Mouse (Mus musculus): Measurements from ENCODE around the gene Ccdc86. TPM values are rescaled to one million over a fixed set of nuclear protein-coding genes. Genes with fewer than 3 reads are reported as not detected.

Ccdc86 gene
- polyA plus RNA-seq, 1 experiment from 2014 or later, result 26.6 TPM

DNA sequence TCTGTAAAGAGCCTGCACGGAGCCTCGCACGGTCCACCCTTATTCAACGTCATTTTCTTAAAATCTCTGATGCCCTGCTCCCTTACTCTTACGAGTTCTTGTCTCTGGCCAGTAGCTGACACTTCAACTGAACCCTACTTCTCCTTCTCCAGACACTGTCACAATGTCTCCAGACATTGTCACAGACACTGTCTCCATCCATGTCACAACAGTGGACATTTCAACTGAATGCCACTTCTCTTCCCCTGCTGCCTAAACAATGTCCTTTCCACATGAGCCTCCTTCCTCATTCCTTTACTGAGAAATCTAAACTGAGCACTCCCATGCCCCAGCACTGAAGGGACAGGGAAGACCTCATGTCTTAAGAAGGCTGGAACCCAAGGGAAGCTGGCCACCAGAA, 1.8 kb downstream of the Ccdc86 start:
- no peaks in the 10 kb centered on the region for H3K9me3 ChIP-seq
- 91% methylated on average over 5 of the region's 5 CpGs for WGBS
- peak overlapping the region; percentile 77 for H3K4me3 ChIP-seq
- no peak for ATAC-seq (ENCODE audit: borderline replicate concordance, extremely low read depth, low FRiP score, low TSS enrichment)
- H3K4me1 ChIP-seq, result peaks cover 30% of the 10 kb centered on the region
- H3K4me2 ChIP-seq, result peak overlapping the region; percentile 91
- H3K27ac ChIP-seq, result no peak overlapping the region
- no peaks in the 10 kb centered on the region for H3K27me3 ChIP-seq
- H3K36me3 ChIP-seq, result peaks cover 26% of the 10 kb centered on the region
- H3K9ac ChIP-seq, result peak overlapping the region; percentile 82; the same call in 1 of the 2 replicates

DNA sequence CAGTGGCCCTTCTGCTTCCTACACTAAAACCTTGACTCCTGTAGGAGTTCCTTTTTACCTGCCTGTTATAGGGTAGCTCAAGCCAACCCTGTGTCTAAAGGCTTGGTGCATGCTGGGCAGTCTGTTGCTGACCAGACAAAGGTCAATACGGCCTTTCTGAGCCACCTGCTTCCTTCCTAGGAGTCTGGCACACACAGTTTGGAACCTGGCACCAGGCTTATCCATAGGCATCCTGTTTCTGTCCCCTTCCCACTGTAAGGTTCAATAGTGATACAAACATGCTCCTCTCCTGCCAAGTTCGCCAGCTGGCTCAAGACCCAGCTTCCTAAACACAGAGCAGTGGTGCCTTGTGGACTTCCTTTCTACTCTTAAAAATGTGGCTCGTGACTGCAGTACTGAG, 2.6 kb downstream of the Ccdc86 start:
- WGBS, result 75% methylated on average over 3 of the region's 3 CpGs
- ATAC-seq (ENCODE audit: borderline replicate concordance, extremely low read depth, low FRiP score, low TSS enrichment), result no peak
- Histone ChIP-seq H3K9me3 (no peaks in the 10 kb centered on the region), H3K27me3 (no peaks in the 10 kb centered on the region), H3K4me2 (peak overlapping the region; percentile 91), H3K36me3 (peaks cover 26% of the 10 kb centered on the region), H3K4me1 (peaks cover 23% of the 10 kb centered on the region), H3K4me3 (peak overlapping the region; percentile 77; the same call in 1 of the 2 replicates), H3K27ac (no peak overlapping the region), H3K9ac (no peak overlapping the region)

DNA sequence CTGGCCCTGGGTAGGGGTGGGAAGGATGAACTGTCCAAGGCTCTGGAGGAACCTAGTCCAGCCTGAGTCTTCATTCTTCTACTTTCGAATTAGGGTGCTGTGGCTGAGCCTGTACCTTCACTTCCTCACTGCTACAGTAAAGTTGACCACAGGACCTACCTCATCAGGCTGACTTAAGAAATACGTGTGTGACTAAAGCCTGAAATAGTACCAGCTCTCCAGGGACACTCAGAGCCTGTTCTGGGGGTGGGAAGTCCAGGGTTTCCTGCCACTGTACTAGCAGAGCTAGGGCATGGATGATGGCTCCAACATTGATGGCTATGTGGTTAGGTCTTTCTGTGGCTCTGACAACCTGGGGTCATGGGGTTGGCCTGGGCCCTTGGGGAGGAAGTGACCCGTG, 5.1 kb downstream of the Ccdc86 start:
- WGBS, result 85% methylated on average over 3 of the region's 3 CpGs
- peaks cover 33% of the 10 kb centered on the region for H3K4me1 ChIP-seq
- ATAC-seq (ENCODE audit: borderline replicate concordance, extremely low read depth, low FRiP score, low TSS enrichment), result no peak
- no peaks in the 10 kb centered on the region for H3K27me3 ChIP-seq
- no peak overlapping the region for H3K4me3 ChIP-seq
- no peaks in the 10 kb centered on the region for H3K9me3 ChIP-seq
- H3K4me2 ChIP-seq, result no peak overlapping the region
- H3K36me3 ChIP-seq, result peaks cover 26% of the 10 kb centered on the region
- no peak overlapping the region for H3K9ac ChIP-seq
- H3K27ac ChIP-seq, result no peak overlapping the region

DNA sequence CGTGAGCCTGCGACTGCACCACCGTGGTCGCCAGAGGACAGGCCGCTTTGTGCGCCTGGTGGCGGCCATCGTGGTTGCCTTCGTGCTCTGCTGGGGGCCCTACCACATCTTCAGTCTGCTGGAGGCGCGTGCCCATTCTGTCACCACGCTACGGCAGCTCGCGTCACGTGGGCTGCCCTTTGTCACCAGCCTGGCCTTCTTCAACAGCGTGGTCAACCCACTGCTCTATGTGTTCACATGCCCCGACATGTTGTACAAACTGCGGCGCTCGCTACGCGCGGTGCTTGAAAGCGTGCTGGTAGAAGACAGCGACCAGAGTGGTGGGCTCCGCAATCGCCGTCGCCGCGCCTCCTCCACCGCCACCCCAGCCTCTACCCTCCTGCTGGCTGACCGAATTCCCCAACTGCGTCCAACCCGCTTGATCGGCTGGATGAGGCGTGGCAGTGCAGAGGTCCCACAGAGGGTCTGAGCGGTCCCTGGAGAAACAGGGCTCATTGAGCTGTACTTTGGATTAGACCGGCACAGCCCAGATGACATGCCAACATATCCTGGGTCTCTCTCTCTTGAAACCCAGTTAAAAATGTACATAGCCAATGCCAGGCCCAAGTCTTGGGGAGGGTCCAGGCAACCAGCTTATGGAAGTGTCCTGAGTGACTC, 8.1 kb downstream of the Ccdc86 start:
- Histone ChIP-seq H3K4me3 (peak overlapping the region; percentile 36), H3K4me1 (peaks cover 12% of the 10 kb centered on the region), H3K27me3 (no peaks in the 10 kb centered on the region), H3K4me2 (peak overlapping the region; percentile 80), H3K36me3 (peaks cover 26% of the 10 kb centered on the region), H3K9me3 (no peaks in the 10 kb centered on the region), H3K27ac (no peak overlapping the region), H3K9ac (peak overlapping the region; percentile 35)
- WGBS, result 4% methylated on average over 40 of the region's 40 CpGs
- peak; percentile 37 for ATAC-seq (ENCODE audit: borderline replicate concordance, extremely low read depth, low FRiP score, low TSS enrichment)

DNA sequence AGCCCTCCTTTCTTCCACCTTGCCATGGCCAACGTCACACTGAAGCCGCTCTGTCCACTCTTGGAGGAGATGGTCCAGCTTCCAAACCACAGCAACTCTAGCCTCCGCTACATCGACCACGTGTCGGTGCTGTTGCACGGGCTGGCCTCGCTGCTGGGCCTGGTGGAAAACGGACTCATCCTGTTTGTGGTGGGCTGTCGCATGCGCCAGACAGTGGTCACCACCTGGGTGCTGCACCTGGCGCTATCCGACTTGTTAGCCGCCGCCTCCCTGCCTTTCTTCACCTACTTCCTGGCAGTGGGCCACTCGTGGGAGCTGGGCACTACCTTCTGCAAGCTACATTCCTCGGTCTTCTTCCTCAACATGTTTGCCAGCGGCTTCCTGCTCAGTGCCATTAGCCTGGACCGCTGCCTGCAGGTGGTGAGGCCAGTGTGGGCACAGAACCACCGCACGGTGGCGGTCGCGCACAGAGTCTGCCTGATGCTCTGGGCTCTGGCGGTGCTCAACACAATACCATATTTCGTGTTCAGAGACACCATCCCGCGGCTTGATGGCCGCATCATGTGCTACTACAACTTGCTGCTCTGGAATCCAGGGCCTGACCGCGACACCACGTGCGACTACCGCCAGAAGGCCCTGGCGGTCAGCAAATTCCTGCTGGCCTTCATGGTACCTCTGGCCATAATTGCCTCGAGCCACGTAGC, 8.8 kb downstream of the Ccdc86 start:
- peaks cover 12% of the 10 kb centered on the region for H3K4me1 ChIP-seq
- peak; percentile 82 for ATAC-seq (ENCODE audit: borderline replicate concordance, extremely low read depth, low FRiP score, low TSS enrichment)
- WGBS, result 15% methylated on average over 37 of the region's 37 CpGs

DNA sequence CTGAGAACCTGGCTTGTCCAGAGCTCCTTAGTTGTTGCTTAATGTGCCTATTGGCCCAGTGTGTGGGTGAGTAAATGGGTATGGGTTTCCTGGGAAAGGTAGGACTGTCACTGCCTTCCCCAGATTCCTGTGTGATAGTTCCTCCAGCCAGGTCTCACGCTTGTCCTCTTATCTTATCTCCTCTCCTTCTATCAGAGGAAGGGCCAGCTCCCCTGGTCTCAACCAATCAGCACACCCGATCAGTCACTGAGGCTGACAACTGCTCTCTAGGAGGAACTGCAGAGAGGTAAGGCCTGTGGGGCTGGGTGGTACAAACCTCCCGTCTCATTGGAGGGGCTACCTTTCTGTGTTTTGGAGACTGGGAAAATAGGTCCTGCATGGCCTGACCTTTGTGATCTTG, 10.3 kb downstream of the Ccdc86 start:
- Histone ChIP-seq H3K9me3 (no peaks in the 10 kb centered on the region), H3K27ac (no peak overlapping the region), H3K4me1 (peaks cover 12% of the 10 kb centered on the region), H3K4me2 (no peak overlapping the region), H3K4me3 (no peak overlapping the region), H3K9ac (no peak overlapping the region), H3K27me3 (no peaks in the 10 kb centered on the region), H3K36me3 (peaks cover 15% of the 10 kb centered on the region)
- WGBS, result 21% methylated on average over 3 of the region's 3 CpGs
- ATAC-seq (ENCODE audit: borderline replicate concordance, extremely low read depth, low FRiP score, low TSS enrichment), result no peak

More for the DNA sequence above, 8.8 kb downstream of the Ccdc86 start:
- Histone ChIP-seq H3K9ac (peak overlapping the region; percentile 35), H3K9me3 (no peaks in the 10 kb centered on the region), H3K27ac (no peak overlapping the region), H3K4me3 (peak overlapping the region; percentile 36), H3K36me3 (peaks cover 26% of the 10 kb centered on the region), H3K27me3 (no peaks in the 10 kb centered on the region), H3K4me2 (peak overlapping the region; percentile 80)

DNA sequence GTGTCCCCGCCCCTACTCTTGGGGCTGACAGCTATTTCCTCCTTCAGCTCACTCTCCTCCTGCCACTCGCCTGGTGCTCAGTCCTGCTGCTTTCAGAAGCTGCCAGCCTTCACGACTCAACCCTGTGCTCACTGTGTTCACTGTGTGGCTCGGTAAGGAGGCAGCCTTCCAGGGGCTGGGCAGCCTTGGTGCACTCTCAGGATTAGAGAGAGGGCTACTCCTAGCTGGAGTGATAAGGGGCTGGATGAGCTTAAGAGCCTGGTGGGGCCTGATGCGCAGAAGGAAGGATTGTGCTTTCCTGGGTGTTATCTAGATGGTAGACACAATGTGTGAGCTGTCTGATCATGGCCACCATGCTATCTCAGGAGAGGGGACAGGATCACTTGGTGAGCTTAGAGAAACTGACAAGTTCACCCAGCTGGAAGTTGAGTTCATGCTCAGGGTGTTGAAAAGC, 11.9 kb downstream of the Ccdc86 start, which contains the start of gene Ptgdr2:
TSS of gene Ptgdr2 (plus strand) at position 51 of the 454 bp plus-strand sequence.
- WGBS, result 30% methylated on average over 5 of the region's 5 CpGs

DNA sequence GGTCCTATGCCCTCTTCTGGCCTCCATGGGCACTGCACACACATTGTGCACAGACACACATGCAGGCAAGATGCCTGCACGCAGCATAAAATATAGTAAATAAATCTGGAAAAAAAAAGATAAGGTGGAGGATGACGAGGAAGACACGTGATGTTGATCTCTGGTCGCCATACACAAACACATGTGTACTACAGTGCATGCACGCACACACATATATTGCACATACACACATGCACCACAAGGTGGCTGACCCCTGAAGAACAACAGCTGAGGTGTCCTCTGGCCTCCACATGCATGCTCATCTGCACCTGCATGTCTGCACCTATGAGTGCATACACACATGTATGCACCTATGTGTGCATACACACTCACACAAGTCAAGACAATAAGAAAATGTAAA, 13.0 kb downstream of the Ccdc86 start:
- Histone ChIP-seq H3K4me2 (no peak overlapping the region), H3K36me3 (no peaks in the 10 kb centered on the region), H3K9me3 (no peaks in the 10 kb centered on the region), H3K9ac (no peak overlapping the region), H3K27me3 (no peaks in the 10 kb centered on the region), H3K27ac (no peak overlapping the region), H3K4me1 (peaks cover 10% of the 10 kb centered on the region), H3K4me3 (no peak overlapping the region)
- WGBS, result 83% methylated on average over 5 of the region's 5 CpGs
- no peak for ATAC-seq (ENCODE audit: borderline replicate concordance, extremely low read depth, low FRiP score, low TSS enrichment)

More for the DNA sequence above, 11.9 kb downstream of the Ccdc86 start, which contains the start of gene Ptgdr2:
- H3K36me3 ChIP-seq, result no peaks in the 10 kb centered on the region
- H3K27me3 ChIP-seq, result no peaks in the 10 kb centered on the region
- H3K9me3 ChIP-seq, result no peaks in the 10 kb centered on the region
- no peak for ATAC-seq (ENCODE audit: borderline replicate concordance, extremely low read depth, low FRiP score, low TSS enrichment)
- no peak within 1 kb of the TSS for H3K4me2 ChIP-seq
- peaks cover 12% of the 10 kb centered on the region for H3K4me1 ChIP-seq
- H3K9ac ChIP-seq, result no peak within 1 kb of the TSS
- no peak within 1 kb of the TSS for H3K4me3 ChIP-seq
- H3K27ac ChIP-seq, result no peak within 1 kb of the TSS

DNA sequence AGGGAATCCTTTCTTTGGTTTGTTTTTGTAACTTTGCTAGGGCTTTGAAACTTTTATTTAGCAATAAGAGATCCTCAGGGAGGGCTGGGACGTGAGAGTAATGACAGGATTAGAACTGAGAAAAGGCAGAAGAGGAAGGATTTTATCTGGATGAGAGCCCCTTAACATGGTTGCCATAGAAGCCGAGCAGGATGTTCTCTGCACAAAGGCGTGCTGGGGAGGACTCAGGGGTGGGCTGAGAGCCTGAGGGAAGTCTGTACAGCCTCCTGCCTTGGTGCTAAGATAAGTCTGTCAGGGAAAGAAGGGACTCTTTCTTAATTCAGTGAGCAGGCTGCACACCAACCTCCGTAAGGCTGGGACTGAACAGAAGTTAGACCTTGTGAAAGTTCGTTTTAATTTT, 14.0 kb downstream of the Ccdc86 start:
- no peak overlapping the region for H3K9ac ChIP-seq
- H3K27me3 ChIP-seq, result no peaks in the 10 kb centered on the region
- H3K4me3 ChIP-seq, result no peak overlapping the region
- H3K36me3 ChIP-seq, result no peaks in the 10 kb centered on the region
- ATAC-seq (ENCODE audit: borderline replicate concordance, extremely low read depth, low FRiP score, low TSS enrichment), result no peak
- no peaks in the 10 kb centered on the region for H3K9me3 ChIP-seq
- no peak overlapping the region for H3K4me2 ChIP-seq
- H3K4me1 ChIP-seq, result no peaks in the 10 kb centered on the region
- no peak overlapping the region for H3K27ac ChIP-seq
- WGBS, result 41% methylated on average over 5 of the region's 5 CpGs

DNA sequence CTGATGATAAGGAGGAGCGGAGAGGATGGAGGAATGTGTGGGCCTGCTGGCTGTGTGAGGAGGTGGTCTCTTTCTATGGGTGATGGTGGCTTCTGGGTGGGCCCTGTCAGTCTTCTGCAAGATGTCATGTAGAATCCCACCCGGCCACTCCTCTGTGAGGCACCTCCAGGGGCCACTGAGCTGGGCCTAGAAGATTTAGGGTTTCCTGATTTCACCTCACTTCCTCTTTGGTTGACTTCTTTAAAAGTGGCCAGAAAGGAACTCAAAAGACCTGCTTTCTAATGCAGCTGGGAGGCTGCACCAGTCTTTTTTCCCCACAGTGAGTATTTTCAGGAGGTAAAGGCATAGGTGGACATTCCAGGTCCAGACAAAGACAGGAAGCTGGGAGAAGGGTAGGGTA, 18.4 kb downstream of the Ccdc86 start:
- H3K4me1 ChIP-seq, result no peaks in the 10 kb centered on the region
- H3K27ac ChIP-seq, result no peak overlapping the region
- no peak for ATAC-seq (ENCODE audit: borderline replicate concordance, extremely low read depth, low FRiP score, low TSS enrichment)
- no peaks in the 10 kb centered on the region for H3K36me3 ChIP-seq
- no peak overlapping the region for H3K4me2 ChIP-seq
- no peak overlapping the region for H3K4me3 ChIP-seq
- no peak overlapping the region for H3K9ac ChIP-seq
- 83% methylated on average over 2 of the region's 2 CpGs for WGBS
- no peaks in the 10 kb centered on the region for H3K9me3 ChIP-seq
- no peaks in the 10 kb centered on the region for H3K27me3 ChIP-seq

DNA sequence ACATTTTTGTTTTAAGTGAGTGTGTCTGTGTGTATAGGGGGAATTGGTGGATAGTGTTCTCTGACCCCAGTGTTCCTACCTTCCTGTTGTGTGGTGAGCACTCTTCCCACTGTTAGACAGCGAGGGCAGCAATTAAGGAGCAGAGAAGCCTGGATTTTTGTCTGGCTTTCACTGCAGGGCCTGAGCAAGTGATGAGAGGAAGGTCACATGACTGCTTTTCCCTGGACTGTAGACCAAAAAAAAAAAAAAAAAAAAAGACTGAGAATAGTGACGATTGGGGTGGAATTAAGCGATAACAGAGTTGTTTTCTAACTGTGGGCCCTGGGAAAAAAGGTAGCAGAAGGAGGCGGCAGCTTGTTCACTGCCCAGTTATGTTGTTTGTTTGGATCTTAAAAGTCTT, 22.4 kb downstream of the Ccdc86 start:
- no peaks in the 10 kb centered on the region for H3K4me1 ChIP-seq
- H3K9ac ChIP-seq, result no peak overlapping the region
- no peak overlapping the region for H3K27ac ChIP-seq
- no peaks in the 10 kb centered on the region for H3K9me3 ChIP-seq
- ATAC-seq (ENCODE audit: borderline replicate concordance, extremely low read depth, low FRiP score, low TSS enrichment), result no peak
- no peak overlapping the region for H3K4me3 ChIP-seq
- no peak overlapping the region for H3K4me2 ChIP-seq
- H3K36me3 ChIP-seq, result no peaks in the 10 kb centered on the region
- 56% methylated on average over 4 of the region's 4 CpGs for WGBS
- H3K27me3 ChIP-seq, result no peaks in the 10 kb centered on the region

DNA sequence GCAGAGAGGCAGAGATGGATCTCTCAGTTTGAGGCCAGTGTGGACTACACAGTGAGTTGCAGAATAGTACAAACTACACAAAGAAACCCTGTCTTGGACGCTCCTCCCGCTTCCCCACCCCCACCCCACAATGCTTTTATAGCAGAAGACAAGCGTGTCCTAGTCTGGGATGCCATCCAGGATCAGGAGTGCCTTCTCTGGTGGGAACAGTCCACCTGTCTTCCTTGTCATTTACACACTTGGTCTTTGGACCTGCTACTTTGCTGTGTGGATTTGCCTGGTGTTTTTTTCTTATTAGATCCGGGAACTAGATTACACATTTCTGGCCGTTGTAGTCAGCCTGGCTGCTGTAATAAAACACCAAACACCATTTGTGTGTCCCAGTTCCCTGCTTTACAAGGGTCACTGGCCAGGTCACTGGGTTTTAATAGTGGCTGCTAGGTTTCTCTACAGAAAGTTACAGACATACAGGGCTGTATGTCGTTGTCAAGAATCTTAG, 22.9 kb downstream of the Ccdc86 start:
- Histone ChIP-seq H3K9me3 (no peaks in the 10 kb centered on the region), H3K4me3 (no peak overlapping the region), H3K27me3 (no peaks in the 10 kb centered on the region), H3K4me2 (no peak overlapping the region), H3K9ac (no peak overlapping the region), H3K27ac (no peak overlapping the region), H3K4me1 (no peaks in the 10 kb centered on the region), H3K36me3 (no peaks in the 10 kb centered on the region)
- no peak for ATAC-seq (ENCODE audit: borderline replicate concordance, extremely low read depth, low FRiP score, low TSS enrichment)
- WGBS, result 56% methylated on average over 6 of the region's 6 CpGs

All from lung, embryonic 15.5 days (tissue).